30 mouse cellular contexts compared by ENCODE assay signal in genomic region chr2:118791591-118792258, GRCm38 (mm10). TPM values are rescaled to one million over a fixed set of nuclear protein-coding genes. Genes with fewer than 3 reads are reported as not detected.
DNase-seq lines count a peak whose midpoint lies in the region; ATAC-seq and TF ChIP-seq lines count a peak whose summit lies in the region.
"Had no signal": no experiment of that assay in that cellular context is flagged by ENCODE, and none has a peak within 500 bp of the region (broad histone marks: within the 10 kb centered on the region; RNA-seq: fewer than 3 reads in every experiment).

No protein-coding gene starts in this region.

- no peaks in the 10 kb centered on the region for H3K36me3 ChIP-seq in liver, embryonic 11.5 days (ENCODE audit: control insufficient read depth, insufficient read depth, low read length)
- H3K36me3 ChIP-seq: embryonic facial prominence, embryonic 10.5 days had no signal

- H3K9ac ChIP-seq in liver, embryonic 11.5 days (ENCODE audit: low read depth, low read length): no peak overlapping the region
- H3K9ac ChIP-seq: hindbrain, embryonic 12.5 days; neural tube, embryonic 15.5 days had no signal

- intact Hi-C loops in gastrocnemius, postnatal 14 days (cut with DNase I; ENCODE audit: low total_unique reads): no loop called here

- no peaks in the 10 kb centered on the region for H3K27me3 ChIP-seq in cerebellum, adult 2 months (ENCODE audit: control insufficient read depth, insufficient read depth, low read length)
- no peaks in the 10 kb centered on the region; the same call in none of the 2 replicates for H3K27me3 ChIP-seq in liver, embryonic 11.5 days (replicated peaks; ENCODE audit: control insufficient read depth, insufficient read depth, low read length)

- WGBS in cerebellum, adult 2 months: 54% methylated on average over 26 of the region's 26 CpGs
- WGBS in liver, embryonic 11.5 days: 83% methylated on average over 26 of the region's 26 CpGs

- H3K4me3 ChIP-seq in cerebellum, adult 2 months (replicated peaks; ENCODE audit: insufficient read depth, low read depth, low read length): no peak overlapping the region
- no peak overlapping the region for H3K4me3 ChIP-seq in liver, embryonic 11.5 days (ENCODE audit: low read depth, low read length)
- H3K4me3 ChIP-seq: hindbrain, embryonic 12.5 days; left cerebral cortex, adult 2 months had no signal

- TF ChIP-seq CTCF in cerebellum, adult 2 months (IDR thresholded peaks at IDR 0.05; ENCODE audit: borderline replicate concordance, insufficient read depth, low read depth, low read length): no peak

- H3K27ac ChIP-seq in cerebellum, adult 2 months (ENCODE audit: insufficient read depth, low read length): no peak overlapping the region
- no peak overlapping the region for H3K27ac ChIP-seq in liver, embryonic 11.5 days (ENCODE audit: low read depth, low read length)
- H3K27ac ChIP-seq: embryonic facial prominence, embryonic 10.5 days; hindbrain, embryonic 12.5 days; kidney, postnatal 0 days; left cerebral cortex, adult 2 months; neural tube, embryonic 15.5 days had no signal

- TF ChIP-seq POLR2A in cerebellum, adult 2 months (IDR thresholded peaks at IDR 0.05; ENCODE audit: borderline replicate concordance, insufficient read depth, low read length): no peak

- H3K9me3 ChIP-seq in liver, embryonic 11.5 days (ENCODE audit: control insufficient read depth, low read length): no peaks in the 10 kb centered on the region
- H3K9me3 ChIP-seq: embryonic facial prominence, embryonic 10.5 days; hindbrain, embryonic 12.5 days; neural tube, embryonic 15.5 days had no signal

- peak; percentile 12 for DNase-seq in gastrocnemius, postnatal 14 days
- no peak for DNase-seq in gastrocnemius, postnatal 4 days (ENCODE audit: low spot score in 2 of 2)
- peak; percentile 34 to 48 for DNase-seq in cerebellum, adult 18-20 months
- DNase-seq in cerebellum, adult 2 months: peak; percentile 48 to 49
- DNase-seq in liver, embryonic 11.5 days (ENCODE audit: low spot score): no peak
- no peak for DNase-seq in spleen, adult 12 weeks (ENCODE audit: low spot score)
- no peak for DNase-seq in left cerebral cortex, adult 18-20 months (ENCODE audit: low spot score in 2 of 2)
- DNase-seq in retina, embryonic 14.5 days (ENCODE audit: low spot score): no peak
- DNase-seq: adrenal gland, postnatal 10 days; layer of hippocampus, adult 9-11 months; lung, adult 18-20 months; lung, postnatal 10 days; thymus, postnatal 25 days had no signal

- ATAC-seq in liver, embryonic 11.5 days (replicated peaks; ENCODE audit: low FRiP score): peak; percentile 50

- H3K4me2 ChIP-seq in liver, embryonic 11.5 days: no peak overlapping the region

- peaks cover 38% of the 10 kb centered on the region for H3K4me1 ChIP-seq in cerebellum, adult 2 months (ENCODE audit: control insufficient read depth, insufficient read depth, low read length)
- H3K4me1 ChIP-seq in liver, embryonic 11.5 days (replicated peaks; ENCODE audit: control insufficient read depth, insufficient read depth, low read length): peaks cover 10% of the 10 kb centered on the region; the same call in 1 of the 2 replicates

RNA-seq across cellular contexts. Expression of gene Disp2, which starts 12.2 kb away (rescaled TPM):
- under 1 TPM; 0.06 to 0.07 TPM for total RNA-seq in gastrocnemius, postnatal 14 days (2021)
- total RNA-seq in gastrocnemius, postnatal 4 days (2021): under 1 TPM; 0.13 to 0.15 TPM
- 212 and 227 TPM in 2 replicates for polyA plus RNA-seq in cerebellum, adult 2 months (2012; rRNA removed)
- polyA plus RNA-seq in liver, embryonic 11.5 days (2014; fragmentation: Nextera tagmentation; extraction: Ambion mirVana): 0.32 and 0.60 TPM in 2 replicates
- total RNA-seq in left cerebral cortex, adult 18-20 months (2021): 100 to 1,000 TPM; 184 to 206 TPM
- total RNA-seq: megakaryocyte progenitor cell, adult 5-6 weeks had no signal

RNA-seq across cellular contexts. Expression of gene Phgr1, which starts 19.2 kb away (rescaled TPM):
- not detected for total RNA-seq in gastrocnemius, postnatal 14 days (2021)
- total RNA-seq in gastrocnemius, postnatal 4 days (2021): not detected
- polyA plus RNA-seq in cerebellum, adult 2 months (2012; rRNA removed): not detected in 2 replicates
- polyA plus RNA-seq in liver, embryonic 11.5 days (2014; fragmentation: Nextera tagmentation; extraction: Ambion mirVana): not detected in 2 replicates
- total RNA-seq in left cerebral cortex, adult 18-20 months (2021): not detected
- total RNA-seq: adrenal gland, postnatal 10 days; heart, adult 8-10 months; heart, postnatal 25 days; left cerebral cortex, adult 2 months; megakaryocyte progenitor cell, adult 5-6 weeks; MEL; midbrain, postnatal 0 days had no signal
- polyA plus RNA-seq: C2C12; cortical plate, adult 2 months; embryonic facial prominence, embryonic 10.5 days; forebrain, embryonic 11.5 days; heart, embryonic 14.5 days; hindbrain, embryonic 12.5 days; kidney, adult 2 months; kidney, postnatal 0 days; limb, embryonic 11.5 days; midbrain, embryonic 11.5 days; midbrain, postnatal 0 days; neural tube, embryonic 15.5 days had no signal

RNA-seq across cellular contexts. Expression of gene Knstrn, which starts 22.1 kb away (rescaled TPM):
- 1 to 10 TPM; 3.8 to 4.1 TPM for total RNA-seq in gastrocnemius, postnatal 14 days (2021)
- total RNA-seq in gastrocnemius, postnatal 4 days (2021): 10 to 100 TPM; 18.5 to 23.0 TPM
- polyA plus RNA-seq in cerebellum, adult 2 months (2012; rRNA removed): 1.6 and 2.1 TPM in 2 replicates
- 127 TPM in 2 replicates for polyA plus RNA-seq in liver, embryonic 11.5 days (2014; fragmentation: Nextera tagmentation; extraction: Ambion mirVana)
- total RNA-seq in left cerebral cortex, adult 18-20 months (2021): 1 to 10 TPM; 1.5 to 1.7 TPM

RNA-seq across cellular contexts. Expression of gene Ccdc9b, which starts 29.3 kb away (rescaled TPM):
- 1 to 10 TPM; 6.8 to 6.9 TPM for total RNA-seq in gastrocnemius, postnatal 14 days (2021)
- 10 to 100 TPM; 11.0 to 12.8 TPM for total RNA-seq in gastrocnemius, postnatal 4 days (2021)
- polyA plus RNA-seq in cerebellum, adult 2 months (2012; rRNA removed): 8.3 and 8.5 TPM in 2 replicates
- 0.14 and 0.19 TPM in 2 replicates for polyA plus RNA-seq in liver, embryonic 11.5 days (2014; fragmentation: Nextera tagmentation; extraction: Ambion mirVana)
- 1 to 10 TPM; 4.4 to 4.8 TPM for total RNA-seq in left cerebral cortex, adult 18-20 months (2021)

RNA-seq across cellular contexts. Expression of gene Inafm2, which starts 46.2 kb away (rescaled TPM):
- total RNA-seq in gastrocnemius, postnatal 14 days (2021): 1 to 10 TPM; 5.3 TPM
- 10 to 100 TPM in 1 of 2 experiments, 1 to 10 TPM in 1; 9.5 to 11.5 TPM for total RNA-seq in gastrocnemius, postnatal 4 days (2021)
- polyA plus RNA-seq in cerebellum, adult 2 months (2012; rRNA removed): 21.8 and 22.0 TPM in 2 replicates
- polyA plus RNA-seq in liver, embryonic 11.5 days (2014; fragmentation: Nextera tagmentation; extraction: Ambion mirVana): 32.3 and 33.0 TPM in 2 replicates
- total RNA-seq in left cerebral cortex, adult 18-20 months (2021): 10 to 100 TPM; 48.7 to 49.6 TPM

Comparison
In these comparisons a context has a peak if more than half of its experiments do, and no peak if none do; other contexts are left out.
1. DNase-seq: peak in gastrocnemius, postnatal 14 days (single experiment), cerebellum, adult 18-20 months (2 of 2) and cerebellum, adult 2 months (2 of 2); none in gastrocnemius, postnatal 4 days (0 of 2), liver, embryonic 11.5 days (single experiment), spleen, adult 12 weeks (single experiment), left cerebral cortex, adult 18-20 months (0 of 2) and retina, embryonic 14.5 days (single experiment).
2. RNA of gene Disp2, which starts 12.2 kb away (total RNA-seq): 184 to 206 TPM in left cerebral cortex, adult 18-20 months; 0.13 to 0.15 TPM in gastrocnemius, postnatal 4 days and 0.06 to 0.07 TPM in gastrocnemius, postnatal 14 days; every median in the first group is over 100 times any median in the second.